Mouse (Mus musculus): ENCODE data around the gene Cgref1. TPM values are rescaled to one million over a fixed set of nuclear protein-coding genes. Genes with fewer than 3 reads are reported as not detected.

The Cgref1 gene
- polyA plus RNA-seq, 1 experiment from 2014 or later = 9.2 TPM

GRCm38 (mm10) chr5:30922581-30923041 is 22.8 kb downstream of the Cgref1 start:
- Histone ChIP-seq H3K9ac (no peak overlapping the region), H3K4me2 (peak overlapping the region; percentile 88), H3K27ac (no peak overlapping the region), H3K4me1 (peaks cover 28% of the 10 kb centered on the region), H3K4me3 (no peak overlapping the region), H3K9me3 (replicated peaks) (no peaks in the 10 kb centered on the region), H3K27me3 (no peaks in the 10 kb centered on the region; the same call in 1 of the 2 replicates), H3K36me3 (ENCODE audit: poor library complexity, severe bottlenecking) (no peaks in the 10 kb centered on the region)
- 79% methylated on average over 10 of the region's 10 CpGs for WGBS
- no peak for ATAC-seq

- Histone ChIP-seq H3K27me3 (no peaks in the 10 kb centered on the region; the same call in 1 of the 2 replicates), H3K9ac (peak within 1 kb of the TSS; percentile 67), H3K36me3 (ENCODE audit: poor library complexity, severe bottlenecking) (no peaks in the 10 kb centered on the region), H3K9me3 (replicated peaks) (no peaks in the 10 kb centered on the region), H3K27ac (peak within 1 kb of the TSS; percentile 74), H3K4me2 (peak within 1 kb of the TSS; percentile 88), H3K4me1 (peaks cover 29% of the 10 kb centered on the region), H3K4me3 (peak within 1 kb of the TSS; percentile 51)
- ATAC-seq = peak; percentile 86
- WGBS = under 1% methylated on average over 39 of the region's 40 CpGs
Measured at GRCm38 (mm10) chr5:30921256-30922033, 23.9 kb downstream of the Cgref1 start, which contains the start of gene Khk. Gene Khk (plus strand): TSS chr5:30921431.

- no peaks in the 10 kb centered on the region; the same call in 1 of the 2 replicates for H3K27me3 ChIP-seq
- ATAC-seq = 0 out of 2 replicates have a peak, but pooled peaks have one; percentile 0
- H3K4me3 ChIP-seq = 0 out of 2 replicates have a peak overlapping the region, but pooled peaks have one; percentile 2
- H3K9ac ChIP-seq = 0 out of 2 replicates have a peak overlapping the region, but pooled peaks have one; percentile 8
- peaks cover 35% of the 10 kb centered on the region for H3K4me1 ChIP-seq
- WGBS = 64% methylated on average over 19 of the region's 19 CpGs
- no peak overlapping the region for H3K27ac ChIP-seq
- no peaks in the 10 kb centered on the region for H3K9me3 ChIP-seq (replicated peaks)
- no peaks in the 10 kb centered on the region for H3K36me3 ChIP-seq (ENCODE audit: poor library complexity, severe bottlenecking)
- peak overlapping the region; percentile 88 for H3K4me2 ChIP-seq
Measured at GRCm38 (mm10) chr5:30920621-30921020, 24.8 kb downstream of the Cgref1 start.

- ATAC-seq = no peak
- no peaks in the 10 kb centered on the region; the same call in 1 of the 2 replicates for H3K27me3 ChIP-seq
- H3K4me1 ChIP-seq = peaks cover 40% of the 10 kb centered on the region
- 61% methylated on average over 11 of the region's 11 CpGs for WGBS
- H3K27ac ChIP-seq = no peak overlapping the region; the same call in 1 of the 2 replicates
- 0 out of 2 replicates have a peak overlapping the region, but pooled peaks have one; percentile 8 for H3K9ac ChIP-seq
- H3K4me3 ChIP-seq = no peak overlapping the region
- no peaks in the 10 kb centered on the region for H3K36me3 ChIP-seq (ENCODE audit: poor library complexity, severe bottlenecking)
- H3K4me2 ChIP-seq = peak overlapping the region; percentile 88; the same call in 1 of the 2 replicates
- H3K9me3 ChIP-seq (replicated peaks) = no peaks in the 10 kb centered on the region
Measured at GRCm38 (mm10) chr5:30919831-30920614, 25.4 kb downstream of the Cgref1 start.

- H3K9ac ChIP-seq = no peak overlapping the region
- ATAC-seq = no peak
- H3K36me3 ChIP-seq (ENCODE audit: poor library complexity, severe bottlenecking) = no peaks in the 10 kb centered on the region
- H3K4me1 ChIP-seq = peaks cover 42% of the 10 kb centered on the region
- H3K4me2 ChIP-seq = no peak overlapping the region
- no peak overlapping the region for H3K27ac ChIP-seq
- H3K9me3 ChIP-seq (replicated peaks) = no peaks in the 10 kb centered on the region
- 84% methylated on average over 8 of the region's 8 CpGs for WGBS
- H3K4me3 ChIP-seq = no peak overlapping the region
- H3K27me3 ChIP-seq = no peaks in the 10 kb centered on the region; the same call in 1 of the 2 replicates
Measured at GRCm38 (mm10) chr5:30918691-30919090, 26.7 kb downstream of the Cgref1 start.

GRCm38 (mm10) chr5:30917891-30918670 is 27.3 kb downstream of the Cgref1 start:
- no peaks in the 10 kb centered on the region; the same call in 1 of the 2 replicates for H3K27me3 ChIP-seq
- no peak overlapping the region for H3K27ac ChIP-seq
- no peaks in the 10 kb centered on the region for H3K9me3 ChIP-seq (replicated peaks)
- no peak overlapping the region for H3K4me3 ChIP-seq
- H3K4me1 ChIP-seq = peaks cover 48% of the 10 kb centered on the region
- H3K4me2 ChIP-seq = no peak overlapping the region
- WGBS = 85% methylated on average over 31 of the region's 31 CpGs
- no peaks in the 10 kb centered on the region for H3K36me3 ChIP-seq (ENCODE audit: poor library complexity, severe bottlenecking)
- H3K9ac ChIP-seq = no peak overlapping the region
- ATAC-seq = no peak

GRCm38 (mm10) chr5:30917348-30917747 is 28.0 kb downstream of the Cgref1 start:
- H3K4me3 ChIP-seq = no peak overlapping the region
- no peaks in the 10 kb centered on the region for H3K9me3 ChIP-seq (replicated peaks)
- H3K4me2 ChIP-seq = no peak overlapping the region
- no peak overlapping the region for H3K27ac ChIP-seq
- 88% methylated on average over 11 of the region's 11 CpGs for WGBS
- H3K4me1 ChIP-seq = peaks cover 49% of the 10 kb centered on the region
- ATAC-seq = no peak
- no peaks in the 10 kb centered on the region for H3K36me3 ChIP-seq (ENCODE audit: poor library complexity, severe bottlenecking)
- H3K27me3 ChIP-seq = no peaks in the 10 kb centered on the region; the same call in 1 of the 2 replicates
- H3K9ac ChIP-seq = no peak overlapping the region

- Histone ChIP-seq H3K27me3 (no peaks in the 10 kb centered on the region), H3K36me3 (ENCODE audit: poor library complexity, severe bottlenecking) (no peaks in the 10 kb centered on the region), H3K9me3 (replicated peaks) (no peaks in the 10 kb centered on the region), H3K4me1 (peaks cover 49% of the 10 kb centered on the region), H3K4me2 (no peak overlapping the region), H3K9ac (no peak overlapping the region), H3K27ac (no peak overlapping the region), H3K4me3 (no peak overlapping the region)
- ATAC-seq = no peak
- 93% methylated on average over 9 of the region's 9 CpGs for WGBS
Measured at GRCm38 (mm10) chr5:30916841-30917240, 28.6 kb downstream of the Cgref1 start.

- Histone ChIP-seq H3K27ac (no peak overlapping the region), H3K4me2 (peak overlapping the region; percentile 34; the same call in 1 of the 2 replicates), H3K9ac (0 out of 2 replicates have a peak overlapping the region, but pooled peaks have one; percentile 37), H3K27me3 (no peaks in the 10 kb centered on the region), H3K9me3 (replicated peaks) (no peaks in the 10 kb centered on the region), H3K36me3 (ENCODE audit: poor library complexity, severe bottlenecking) (no peaks in the 10 kb centered on the region), H3K4me1 (peaks cover 47% of the 10 kb centered on the region), H3K4me3 (no peak overlapping the region)
- WGBS = 4% methylated on average over 7 of the region's 7 CpGs
- ATAC-seq = peak; percentile 91
Measured at GRCm38 (mm10) chr5:30915974-30916433, 29.4 kb downstream of the Cgref1 start.

GRCm38 (mm10) chr5:30915456-30915855 is 29.9 kb downstream of the Cgref1 start:
- Histone ChIP-seq H3K27ac (peak overlapping the region; percentile 31; the same call in 1 of the 2 replicates), H3K9me3 (replicated peaks) (no peaks in the 10 kb centered on the region), H3K9ac (0 out of 2 replicates have a peak overlapping the region, but pooled peaks have one; percentile 37), H3K4me2 (peak overlapping the region; percentile 28), H3K4me1 (peaks cover 44% of the 10 kb centered on the region), H3K4me3 (no peak overlapping the region), H3K27me3 (no peaks in the 10 kb centered on the region), H3K36me3 (ENCODE audit: poor library complexity, severe bottlenecking) (no peaks in the 10 kb centered on the region)
- ATAC-seq = peak; percentile 58
- 65% methylated on average over 9 of the region's 9 CpGs for WGBS

- Histone ChIP-seq H3K9me3 (replicated peaks) (no peaks in the 10 kb centered on the region), H3K4me2 (0 out of 2 replicates have a peak overlapping the region, but pooled peaks have one; percentile 8), H3K9ac (no peak overlapping the region), H3K4me1 (peaks cover 37% of the 10 kb centered on the region), H3K27ac (no peak overlapping the region), H3K27me3 (no peaks in the 10 kb centered on the region), H3K36me3 (ENCODE audit: poor library complexity, severe bottlenecking) (no peaks in the 10 kb centered on the region), H3K4me3 (no peak overlapping the region)
- 88% methylated on average over 6 of the region's 6 CpGs for WGBS
- ATAC-seq = no peak
Measured at GRCm38 (mm10) chr5:30914849-30915248, 30.5 kb downstream of the Cgref1 start.

Measured in forebrain, embryonic 13.5 days (tissue).